Mouse (Mus musculus) hindbrain, embryonic 14.5 days (tissue): ENCODE measurements at regions not wholly inside any gene's neighbourhood (a gene's known extent, or its start where the extent isn't known, plus 50 kb on each side); places are given as distances from the start of the nearest gene placed in this dataset.

Experiments used
- ATAC-seq: fragments of 200-750 bp; cut with Nextera tagmentation; 2 replicates; pipeline ENCODE4 v1.8.0; 2017; ENCODE audit warnings: moderate number of reproducible peaks, mild to moderate bottlenecking, moderate TSS enrichment, moderate library complexity; ENCODE audit not compliant: low FRiP score
- DNase-seq: peaks from one replicate; pipeline ENCODE4 v3.0.0-alpha.2; 2015; ENCODE audit warnings: low spot score
- H3K27ac ChIP-seq: fragments of 300-500 bp; sonication (generic); 2 replicates; pipeline ENCODE4 v1.5.1; 2014; ENCODE audit warnings: mild to moderate bottlenecking, moderate library complexity
- H3K27me3 ChIP-seq: fragments of 300-500 bp; sonication (generic); 2 replicates; pipeline ENCODE4 v1.6.1; 2014; ENCODE audit warnings: mild to moderate bottlenecking, low read length, mixed read lengths; ENCODE audit not compliant: control insufficient read depth, insufficient read depth
- H3K36me3 ChIP-seq: fragments of 300-500 bp; sonication (generic); replicated peaks from 2 replicates; pipeline ENCODE4 v1.6.1; 2014; ENCODE audit not compliant: control insufficient read depth, insufficient read depth
- H3K4me1 ChIP-seq: fragments of 300-500 bp; sonication (generic); replicated peaks from 2 replicates; pipeline ENCODE4 v1.6.1; 2014; ENCODE audit warnings: antibody characterized with exemption, low read length, mixed read lengths; ENCODE audit not compliant: control insufficient read depth, insufficient read depth
- H3K4me2 ChIP-seq: fragments of 300-500 bp; sonication (generic); replicated peaks from 2 replicates; pipeline ENCODE4 v1.6.1; 2014; ENCODE audit warnings: mild to moderate bottlenecking, moderate library complexity
- H3K4me3 ChIP-seq: fragments of 300-500 bp; sonication (generic); replicated peaks from 2 replicates; pipeline ENCODE4 v1.5.1; 2014; ENCODE audit warnings: mild to moderate bottlenecking, low read length
- H3K9ac ChIP-seq: fragments of 300-500 bp; sonication (generic); 2 replicates; pipeline ENCODE4 v1.6.1; 2014
- H3K9me3 ChIP-seq: fragments of 300-500 bp; sonication (generic); 2 replicates; pipeline ENCODE4 v1.6.1; 2016; ENCODE audit warnings: low read length; ENCODE audit not compliant: control insufficient read depth
- WGBS: fragments of 180-500 bp; shearing (Covaris S2); extraction: QIAGEN DNeasy Blood & Tissue Kit; methylation state at CpG from one replicate; pipeline ENCODE4 v1.1.7; 2014; 5-methylcytosine and 5-hydroxymethylcytosine counted together

GRCm38 (mm10) chr10:56547825-56548224 is 170.7 kb downstream of the Gja1 start:
- no peak for ATAC-seq

DNA sequence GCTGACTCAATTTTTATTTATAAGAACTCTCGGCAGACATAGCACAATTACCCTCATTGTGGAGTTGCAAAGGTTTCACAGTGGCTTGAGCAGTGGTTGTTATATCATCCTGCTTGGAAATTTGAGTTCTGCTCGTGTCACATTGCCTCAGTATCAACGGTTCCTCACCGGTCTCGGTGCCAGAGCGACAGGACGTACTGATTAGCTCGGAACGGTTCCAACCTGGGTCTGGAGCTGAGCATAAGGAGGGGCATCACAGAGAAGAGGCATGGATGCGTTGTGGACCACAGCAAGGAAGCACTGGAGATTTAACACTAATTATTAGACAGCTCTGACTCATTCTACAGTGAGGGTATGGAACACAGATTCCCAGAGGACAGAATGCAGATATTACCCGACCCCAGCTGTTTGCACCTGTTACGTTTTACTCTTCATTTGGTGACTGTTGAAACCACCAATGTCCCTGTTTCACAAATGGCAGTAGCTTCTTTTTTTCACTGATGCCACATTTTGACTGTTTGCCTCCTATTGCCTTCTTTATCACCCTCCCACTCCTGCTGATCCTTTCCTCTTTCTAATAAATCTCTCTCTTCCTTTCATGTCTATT is 189.8 kb downstream of the Gja1 start:
- 91% methylated on average over 12 of the region's 12 CpGs for WGBS
- ATAC-seq, result no peak

More at GRCm38 (mm10) chr10:56547825-56548224, 170.7 kb downstream of the Gja1 start:
- H3K27me3 ChIP-seq, result no peaks in the 10 kb centered on the region
- WGBS, result 84% methylated on average over 3 of the region's 4 CpGs
- no peak overlapping the region for H3K4me2 ChIP-seq
- no peak overlapping the region for H3K4me3 ChIP-seq
- DNase-seq, result no peak
- H3K9me3 ChIP-seq, result no peaks in the 10 kb centered on the region
- H3K27ac ChIP-seq, result no peak overlapping the region
- no peaks in the 10 kb centered on the region for H3K4me1 ChIP-seq
- H3K9ac ChIP-seq, result no peak overlapping the region
- H3K36me3 ChIP-seq, result no peaks in the 10 kb centered on the region

DNA sequence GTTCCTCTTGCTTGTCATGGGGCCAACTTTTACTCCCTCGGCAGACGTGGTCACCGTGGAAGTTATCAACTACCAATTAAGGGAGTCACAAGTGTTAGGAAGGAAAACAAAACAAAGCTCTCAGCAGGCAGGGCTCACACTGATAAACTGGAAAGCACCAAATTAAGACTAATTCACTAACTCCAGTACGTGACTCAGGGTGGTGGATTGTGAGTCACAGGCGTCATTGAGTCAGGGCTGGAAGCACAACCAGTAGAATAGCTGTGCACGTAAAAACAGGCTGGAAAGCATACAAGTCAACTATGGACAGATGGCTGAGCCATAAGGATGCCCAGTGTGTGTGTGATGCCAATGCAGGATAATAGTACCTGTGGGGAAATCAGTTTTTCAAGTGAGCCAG is 204.9 kb downstream of the Gja1 start:
- DNase-seq (peak; percentile 28), ATAC-seq (peak; percentile 80; the same call in 1 of the 2 replicates)
- no peaks in the 10 kb centered on the region for H3K9me3 ChIP-seq
- no peak overlapping the region for H3K4me2 ChIP-seq
- H3K4me3 ChIP-seq, result no peak overlapping the region
- H3K27ac ChIP-seq, result no peak overlapping the region
- no peaks in the 10 kb centered on the region for H3K27me3 ChIP-seq
- H3K36me3 ChIP-seq, result no peaks in the 10 kb centered on the region
- no peaks in the 10 kb centered on the region for H3K4me1 ChIP-seq
- H3K9ac ChIP-seq, result no peak overlapping the region
- WGBS, result 62% methylated on average over 6 of the region's 6 CpGs

More for the DNA sequence above, 189.8 kb downstream of the Gja1 start:
- Histone ChIP-seq H3K27ac (no peak overlapping the region), H3K27me3 (no peaks in the 10 kb centered on the region), H3K4me1 (no peaks in the 10 kb centered on the region), H3K9ac (no peak overlapping the region), H3K4me2 (no peak overlapping the region), H3K9me3 (no peaks in the 10 kb centered on the region), H3K4me3 (no peak overlapping the region), H3K36me3 (no peaks in the 10 kb centered on the region)
- DNase-seq, result no peak

DNA sequence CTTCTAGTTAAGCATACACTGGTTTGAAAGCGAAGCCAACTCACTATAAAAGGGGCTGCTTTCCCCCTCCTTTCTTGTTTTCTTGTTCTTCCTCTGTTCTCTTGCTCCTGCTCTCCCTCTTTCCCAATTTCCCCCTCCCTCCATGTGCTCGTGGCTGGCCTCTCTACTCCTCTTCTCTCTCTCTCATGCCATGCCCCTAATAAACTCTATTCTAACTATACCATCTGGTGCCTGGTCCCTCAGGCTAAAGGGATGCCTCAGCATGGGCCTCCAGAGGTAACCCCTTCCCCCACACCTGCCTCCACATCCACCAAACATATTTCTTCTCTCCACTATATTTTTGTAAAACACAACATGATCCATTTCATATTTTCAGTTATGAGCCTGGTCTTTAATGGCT is 210.1 kb downstream of the Gja1 start:
- Histone ChIP-seq H3K36me3 (no peaks in the 10 kb centered on the region), H3K27ac (no peak overlapping the region), H3K4me3 (no peak overlapping the region), H3K4me1 (no peaks in the 10 kb centered on the region), H3K9me3 (no peaks in the 10 kb centered on the region), H3K4me2 (no peak overlapping the region), H3K9ac (no peak overlapping the region), H3K27me3 (no peaks in the 10 kb centered on the region)
- peak; percentile 62; the same call in 1 of the 2 replicates for ATAC-seq
- DNase-seq, result no peak
- WGBS, result 56% methylated on average over 2 of the region's 2 CpGs

DNA sequence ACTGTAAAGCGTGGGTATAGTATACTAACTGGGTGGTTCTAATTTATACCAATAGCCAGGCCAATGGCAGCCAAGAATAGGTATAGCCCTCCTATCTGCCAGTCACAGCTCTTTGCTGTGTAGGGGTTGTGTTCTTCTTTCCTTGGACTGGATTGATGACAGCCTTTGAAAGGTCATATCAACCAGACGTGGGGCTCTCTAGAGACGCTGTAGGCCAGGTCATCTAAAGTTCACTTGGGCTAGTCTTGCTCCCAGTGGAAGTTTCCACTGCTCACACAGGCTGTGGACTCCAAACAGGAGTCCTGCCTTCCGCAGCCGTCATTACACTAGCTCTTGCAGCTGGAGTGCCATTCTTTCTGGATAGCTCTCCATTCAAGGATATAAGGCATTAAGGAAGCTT is 220.3 kb downstream of the Gja1 start:
- Histone ChIP-seq H3K4me1 (no peaks in the 10 kb centered on the region), H3K9me3 (no peaks in the 10 kb centered on the region), H3K4me3 (no peak overlapping the region), H3K27me3 (no peaks in the 10 kb centered on the region), H3K36me3 (no peaks in the 10 kb centered on the region), H3K9ac (no peak overlapping the region), H3K27ac (no peak overlapping the region), H3K4me2 (no peak overlapping the region)
- WGBS, result 84% methylated on average over 5 of the region's 5 CpGs
- DNase-seq (no peak), ATAC-seq (no peak)

DNA sequence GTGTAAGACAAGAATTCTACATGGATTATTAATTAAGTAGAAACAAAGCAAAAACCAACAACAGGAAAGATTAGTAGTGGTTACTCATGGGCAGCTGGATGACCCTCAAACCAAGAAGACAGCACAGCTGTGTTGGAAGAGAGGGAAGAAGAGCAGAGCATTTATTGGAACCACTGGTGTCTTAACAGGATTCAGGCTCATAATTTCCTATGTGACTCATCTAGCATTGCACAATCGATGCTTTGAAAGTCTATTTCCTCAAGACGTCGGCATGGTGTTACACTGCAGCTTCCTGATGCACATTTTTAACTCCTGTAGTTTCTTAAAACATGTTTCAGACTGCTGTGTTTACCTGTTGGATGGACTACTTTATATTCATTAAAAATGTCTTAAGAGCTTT is 221.1 kb downstream of the Gja1 start:
- H3K9ac ChIP-seq, result no peak overlapping the region
- no peaks in the 10 kb centered on the region for H3K27me3 ChIP-seq
- H3K9me3 ChIP-seq, result no peaks in the 10 kb centered on the region
- no peak for DNase-seq
- ATAC-seq, result no peak
- H3K36me3 ChIP-seq, result no peaks in the 10 kb centered on the region
- no peak overlapping the region for H3K4me3 ChIP-seq
- H3K4me2 ChIP-seq, result no peak overlapping the region
- no peak overlapping the region for H3K27ac ChIP-seq
- 84% methylated on average over 3 of the region's 3 CpGs for WGBS
- no peaks in the 10 kb centered on the region for H3K4me1 ChIP-seq

- no peak for DNase-seq
- ATAC-seq, result no peak
- Histone ChIP-seq H3K36me3 (no peaks in the 10 kb centered on the region), H3K27me3 (no peaks in the 10 kb centered on the region), H3K4me1 (no peaks in the 10 kb centered on the region), H3K9ac (no peak overlapping the region), H3K9me3 (no peaks in the 10 kb centered on the region), H3K4me3 (no peak overlapping the region), H3K27ac (no peak overlapping the region), H3K4me2 (no peak overlapping the region)
- 77% methylated on average over 4 of the region's 4 CpGs for WGBS
These were observed 222.8 kb downstream of the Gja1 start for GRCm38 (mm10) chr10:56599923-56600322.

DNA sequence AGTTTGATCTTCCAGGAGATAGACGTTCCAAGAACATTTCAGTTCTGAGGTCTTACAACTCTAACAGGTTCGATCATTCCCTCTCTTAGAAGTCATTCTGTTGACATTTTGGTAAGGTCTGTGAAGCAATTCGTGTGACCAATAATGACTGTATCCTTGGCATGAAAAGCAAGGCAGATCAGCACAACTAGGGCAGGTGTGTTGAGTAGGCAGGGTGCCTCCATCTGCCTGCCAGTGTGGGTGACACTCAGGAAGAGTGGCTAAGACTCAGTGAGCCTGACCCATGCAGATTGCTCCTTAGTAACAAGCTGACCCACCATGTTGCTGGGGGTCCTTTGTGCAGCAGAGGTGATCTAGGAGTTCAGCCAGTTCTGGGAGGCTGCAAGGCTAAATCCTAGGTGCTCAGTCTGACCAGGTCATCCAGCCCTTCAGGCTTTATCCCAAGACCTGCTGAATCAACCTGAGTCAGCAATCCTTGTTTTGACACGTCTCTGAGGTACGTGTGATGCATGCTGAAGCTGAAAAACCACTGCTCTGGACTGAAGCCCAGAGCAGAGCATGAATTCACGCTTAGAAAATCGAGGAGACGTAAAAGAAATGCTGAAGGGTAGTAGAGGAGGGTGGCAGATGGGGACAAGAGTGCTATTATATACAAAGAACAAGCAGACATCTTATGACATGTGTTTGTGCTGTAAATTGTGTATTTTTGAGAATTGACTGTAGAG is 234.6 kb downstream of the Gja1 start:
- ATAC-seq (no peak), DNase-seq (no peak)

DNA sequence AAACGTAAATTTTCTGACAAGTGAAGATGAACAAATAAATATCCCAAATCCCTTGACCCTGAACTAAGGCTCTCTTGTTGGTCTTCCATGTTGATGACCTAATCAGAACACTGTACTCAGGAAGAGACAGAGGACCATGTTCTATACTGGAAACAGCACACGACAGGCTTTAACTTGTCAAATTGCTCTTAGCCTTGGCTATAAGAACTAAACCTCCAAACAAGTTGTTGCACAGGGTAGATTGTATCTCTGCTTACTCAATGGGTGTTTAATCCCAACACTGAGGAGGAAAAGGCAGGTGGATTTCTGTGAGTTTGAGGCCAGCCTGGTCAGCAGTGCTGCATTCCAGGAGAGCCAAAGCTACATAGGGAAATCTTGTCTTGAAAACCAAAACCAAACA is 265.5 kb downstream of the Gja1 start:
- no peaks in the 10 kb centered on the region for H3K27me3 ChIP-seq
- no peak overlapping the region for H3K4me3 ChIP-seq
- 86% methylated on average over 2 of the region's 2 CpGs for WGBS

More for the DNA sequence above, 234.6 kb downstream of the Gja1 start:
- Histone ChIP-seq H3K27ac (no peak overlapping the region), H3K4me2 (no peak overlapping the region), H3K9me3 (no peaks in the 10 kb centered on the region), H3K9ac (no peak overlapping the region), H3K27me3 (no peaks in the 10 kb centered on the region), H3K4me3 (no peak overlapping the region), H3K36me3 (no peaks in the 10 kb centered on the region), H3K4me1 (no peaks in the 10 kb centered on the region)
- WGBS, result 80% methylated on average over 8 of the region's 8 CpGs

More for the DNA sequence above, 265.5 kb downstream of the Gja1 start:
- ATAC-seq (no peak), DNase-seq (no peak)
- Histone ChIP-seq H3K9ac (no peak overlapping the region), H3K4me2 (no peak overlapping the region), H3K36me3 (no peaks in the 10 kb centered on the region), H3K27ac (no peak overlapping the region), H3K4me1 (no peaks in the 10 kb centered on the region), H3K9me3 (no peaks in the 10 kb centered on the region)
